Mouse (Mus musculus): ENCODE data around the gene Wdr17.
"Not testable (repeated sequence)": the region's sequence is repeated elsewhere in the genome, so short reads cannot be mapped to it uniquely, and the experiment has no call there.

Wdr17 gene

DNA sequence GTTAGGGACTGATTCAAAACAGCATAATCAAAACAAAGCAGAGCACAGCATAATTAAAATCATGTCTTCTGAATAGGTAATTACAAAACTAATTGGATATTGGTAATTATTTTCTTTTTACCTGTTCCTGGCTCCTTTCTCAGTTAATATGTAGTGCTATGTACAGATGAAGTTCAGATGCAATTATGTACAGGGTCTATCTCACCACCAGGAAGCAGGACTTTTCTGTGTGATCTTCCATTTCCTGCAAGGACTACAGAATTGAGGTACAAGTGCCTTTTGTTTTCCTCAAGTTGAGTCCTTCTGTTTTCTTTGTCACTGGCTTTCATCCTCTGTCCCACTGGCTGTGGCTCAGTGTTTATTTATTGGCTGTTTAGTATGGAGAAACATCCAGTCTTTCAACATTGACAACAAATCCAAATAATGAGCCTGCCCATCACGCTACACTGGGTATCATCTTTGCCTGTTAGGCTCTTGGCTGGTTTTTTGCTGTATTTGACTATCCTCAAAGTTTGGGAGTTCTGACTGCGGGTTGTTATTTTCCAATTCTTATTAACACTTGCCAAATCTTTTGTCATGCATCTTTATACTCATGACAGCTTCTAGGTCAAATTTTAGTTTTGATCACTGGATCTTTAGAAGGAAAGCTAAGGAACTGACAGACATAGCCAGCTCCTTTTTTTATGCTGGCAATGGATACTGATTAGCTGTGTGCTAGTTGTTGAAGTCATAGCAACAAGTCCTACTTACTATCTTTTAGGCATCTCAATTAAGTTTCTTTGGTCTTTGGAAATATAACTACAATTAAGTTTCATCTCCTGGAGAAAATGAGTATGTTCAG lies 94.9 kb downstream of the Wdr17 start:
- peak; percentile 9 for DNase-seq

DNA sequence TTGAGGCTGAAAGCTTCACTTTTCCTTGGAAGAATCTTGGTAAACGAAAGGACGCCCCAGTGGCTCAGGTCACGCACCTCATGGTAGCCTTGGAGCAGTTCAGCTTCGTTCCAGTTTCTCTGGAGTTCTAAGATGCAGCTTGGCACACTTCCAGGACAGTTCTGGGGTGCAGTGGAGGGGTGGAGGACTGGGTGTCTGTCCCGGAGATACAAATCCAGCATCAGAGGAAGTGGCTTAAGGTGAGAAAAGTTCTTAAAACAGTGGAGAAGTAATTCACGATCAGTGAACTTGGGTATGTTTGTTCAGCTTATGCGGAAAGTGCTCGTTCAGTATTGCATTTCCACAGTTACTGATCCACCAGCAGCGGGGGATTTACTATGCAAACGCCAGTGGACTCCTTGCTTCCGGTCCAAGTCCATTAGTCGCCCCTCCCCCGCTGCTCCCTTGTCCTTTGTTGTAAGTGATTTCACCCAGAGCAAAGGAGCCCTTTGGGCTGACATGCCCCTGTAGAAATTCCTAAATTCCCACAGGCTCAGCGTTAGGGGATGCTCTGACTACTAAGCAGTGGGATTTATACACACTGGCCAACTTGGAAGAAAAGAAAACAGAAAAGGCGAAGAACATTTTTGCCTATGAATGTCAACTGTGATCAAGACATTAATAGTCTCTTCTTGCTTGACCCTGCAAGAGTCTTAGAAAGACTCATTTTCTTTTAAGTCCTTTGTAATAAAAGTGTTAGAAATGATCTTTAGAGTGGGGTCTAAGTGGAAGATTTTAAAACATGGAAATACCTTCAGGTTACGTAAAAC lies 106.6 kb downstream of the Wdr17 start:
- peak; percentile 27 for DNase-seq

GRCm38 (mm10) chr8:54779317-54780133 lies 107.5 kb downstream of the Wdr17 start:
- no peak for DNase-seq

DNA sequence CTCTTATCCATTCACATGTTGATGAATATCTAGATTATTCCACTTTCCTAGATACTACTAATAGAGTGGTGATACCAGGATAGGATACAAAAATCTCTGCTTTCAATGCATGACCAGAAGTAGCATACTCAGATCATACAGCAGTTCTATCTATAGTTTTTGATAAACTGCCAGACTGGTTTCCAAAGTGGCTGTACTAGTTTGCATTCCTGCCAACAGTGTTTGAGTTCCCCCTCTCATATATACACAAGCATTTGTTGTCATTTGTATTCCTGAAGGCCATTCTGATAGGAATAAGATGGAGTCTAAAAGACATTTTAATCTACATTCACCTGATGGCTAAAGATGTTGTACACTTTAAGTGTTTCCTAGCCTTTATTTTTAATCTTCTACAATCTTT lies 110.0 kb downstream of the Wdr17 start:
- DNase-seq = no peak

- DNase-seq = no peak
These were observed 110.7 kb downstream of the Wdr17 start for GRCm38 (mm10) chr8:54776241-54776640.

DNA sequence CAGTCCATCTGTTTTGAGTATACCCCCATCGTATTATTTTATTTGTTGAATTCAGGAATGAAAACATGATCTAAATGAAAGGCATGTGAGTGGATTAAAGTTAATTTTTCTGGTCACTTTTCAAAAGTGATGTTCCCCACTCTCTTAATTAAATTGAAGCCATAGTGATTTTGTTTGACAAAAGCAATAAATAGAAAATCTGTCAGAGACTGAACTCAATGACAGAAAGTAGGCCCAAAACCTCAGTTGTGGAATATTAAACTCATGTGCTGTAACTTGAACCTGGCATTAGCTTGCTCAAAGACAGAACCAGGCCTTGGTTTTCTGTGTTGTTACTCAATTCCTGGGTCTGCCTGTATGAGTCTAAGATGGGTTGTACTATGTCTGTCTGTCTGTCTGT lies 129.3 kb downstream of the Wdr17 start:
- no peak for DNase-seq

DNA sequence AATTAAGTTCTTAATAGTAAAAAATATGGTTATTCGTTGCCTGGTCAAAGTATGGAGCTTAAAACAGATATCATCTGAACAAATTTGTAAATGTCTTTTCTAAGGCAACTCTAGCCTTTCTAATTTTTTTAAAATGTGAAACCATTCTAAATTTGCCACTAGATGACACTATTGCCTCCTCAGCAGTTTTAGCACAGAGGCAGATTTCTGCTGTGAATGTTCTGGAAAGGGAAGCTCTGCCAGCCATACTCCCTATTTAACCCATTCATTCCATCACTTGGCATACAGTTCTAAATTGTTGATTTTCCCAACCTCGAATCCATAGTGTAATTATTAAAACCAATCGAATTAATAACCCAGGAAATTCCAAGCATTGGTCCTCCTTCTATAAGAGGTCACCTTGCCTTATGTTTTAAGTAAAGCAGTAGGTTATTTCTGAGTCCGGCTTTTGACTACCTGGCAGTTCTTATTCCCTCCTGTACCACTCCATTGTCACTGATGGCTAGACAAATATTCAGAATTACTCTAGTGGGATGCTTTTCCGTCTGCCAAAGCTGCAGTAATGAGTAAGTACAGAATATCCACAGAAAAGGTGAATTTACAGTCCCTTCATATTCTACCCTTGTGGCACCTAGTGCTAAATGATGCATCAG lies 150.2 kb downstream of the Wdr17 start:
- DNase-seq = no peak

- DNase-seq = no peak
These were observed 162.3 kb downstream of the Wdr17 start for GRCm38 (mm10) chr8:54724668-54725035.

- DNase-seq = peak; percentile 96
These were observed 162.9 kb downstream of the Wdr17 start for GRCm38 (mm10) chr8:54723976-54724667.

GRCm38 (mm10) chr8:54718515-54718914 lies 168.5 kb downstream of the Wdr17 start:
- DNase-seq = no peak

DNA sequence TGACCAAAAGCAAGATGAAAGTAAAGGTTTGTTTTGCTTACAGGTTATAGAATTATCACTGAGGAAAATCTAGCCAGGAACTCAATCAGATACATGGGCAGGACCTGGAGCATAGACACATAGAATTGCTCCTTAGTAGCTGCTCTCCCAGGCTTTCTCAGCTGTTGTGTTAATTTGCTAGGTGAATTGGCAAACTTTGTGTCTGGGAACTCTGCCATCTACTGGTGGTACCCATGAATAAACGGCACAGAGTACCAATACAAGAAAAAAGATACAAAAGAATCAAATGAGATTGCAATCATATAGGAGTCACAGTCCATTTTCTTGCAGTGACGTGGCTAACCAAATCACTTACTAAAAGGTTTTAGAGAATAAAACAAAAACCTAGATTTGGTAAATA lies 181.2 kb downstream of the Wdr17 start:
- no peak for DNase-seq

DNA sequence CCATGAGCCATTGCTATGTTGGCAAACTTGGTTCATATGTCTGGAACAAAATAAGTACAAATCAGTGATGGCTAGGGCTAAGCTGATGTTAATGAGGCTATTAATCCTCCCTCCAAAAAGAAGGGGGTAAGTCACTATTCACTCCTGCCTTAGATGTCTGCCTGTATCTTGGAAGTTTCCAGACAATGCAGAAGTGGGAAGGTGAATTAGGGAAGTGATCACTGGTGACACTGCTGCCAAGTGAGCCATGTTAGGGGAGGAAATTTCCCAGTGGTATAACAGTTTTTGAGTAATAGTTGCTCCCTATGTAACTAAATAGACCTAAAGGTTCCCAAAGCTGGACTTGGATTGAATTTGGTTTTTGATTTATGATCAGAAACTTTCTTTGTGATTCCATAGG lies 215.2 kb downstream of the Wdr17 start:
- DNase-seq = no peak

DNA sequence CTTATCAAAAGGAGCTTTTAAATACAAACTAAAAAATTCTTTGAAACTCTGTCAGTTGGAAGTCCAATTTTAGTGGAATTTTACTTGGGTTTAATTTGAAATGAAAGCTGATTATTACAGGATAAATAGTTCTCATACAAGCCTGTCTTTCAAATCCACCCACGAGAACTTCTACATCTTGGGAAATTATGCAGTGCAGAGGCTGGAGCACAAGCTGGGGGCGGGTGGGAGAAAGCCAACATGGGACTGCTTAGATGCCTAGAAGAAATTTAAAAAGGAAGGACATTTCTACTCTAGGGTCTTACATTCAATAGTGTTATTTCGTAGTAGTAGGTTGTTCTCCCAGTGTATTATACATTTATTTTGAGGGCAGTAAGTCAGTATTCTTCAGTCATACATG lies 219.2 kb downstream of the Wdr17 start:
- no peak for DNase-seq

GRCm38 (mm10) chr8:54660675-54661074 lies 226.3 kb downstream of the Wdr17 start:
- DNase-seq = peak; percentile 16

DNA sequence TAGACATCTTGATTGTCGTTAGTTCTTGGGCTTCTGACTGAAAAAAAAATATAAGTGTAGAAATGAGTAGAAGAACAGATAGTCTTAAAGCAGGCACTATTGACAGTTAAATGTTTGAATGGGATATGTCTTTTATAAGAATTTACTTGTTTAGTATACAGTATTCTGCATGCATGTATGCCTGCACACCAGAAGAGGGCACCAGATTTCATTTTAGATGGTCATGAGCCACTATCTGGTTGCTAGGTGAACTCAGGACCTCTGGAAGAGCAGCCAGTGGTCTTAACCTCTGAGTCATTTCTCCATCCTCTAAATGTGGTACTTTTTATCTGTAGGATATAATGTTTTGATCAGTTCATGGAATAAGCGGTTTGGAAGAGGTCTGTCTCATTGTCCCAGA lies 227.3 kb downstream of the Wdr17 start:
- DNase-seq = no peak

GRCm38 (mm10) chr8:54638634-54639033 lies 248.3 kb downstream of the Wdr17 start:
- peak; percentile 34 for DNase-seq

DNA sequence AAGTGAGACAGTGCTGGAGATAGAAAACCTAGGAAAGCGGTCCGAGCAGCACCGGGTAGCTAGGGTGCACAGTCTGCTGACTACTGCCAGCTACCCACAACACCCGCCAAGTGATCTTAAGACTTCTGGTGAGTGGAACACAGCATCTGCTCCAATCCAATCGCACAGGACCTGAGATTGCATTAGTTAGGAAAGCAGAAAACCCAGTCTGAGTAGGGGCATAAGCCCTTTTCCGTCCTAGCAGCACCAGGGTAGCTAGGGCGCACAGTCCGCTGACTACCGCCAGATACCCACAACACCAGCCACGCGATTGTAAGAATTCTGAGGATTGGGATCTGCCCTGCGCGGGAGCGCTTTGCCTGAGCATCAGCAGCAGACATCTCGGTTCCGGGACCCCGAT lies 270.3 kb downstream of the Wdr17 start:
- not testable (repeated sequence) for DNase-seq

DNA sequence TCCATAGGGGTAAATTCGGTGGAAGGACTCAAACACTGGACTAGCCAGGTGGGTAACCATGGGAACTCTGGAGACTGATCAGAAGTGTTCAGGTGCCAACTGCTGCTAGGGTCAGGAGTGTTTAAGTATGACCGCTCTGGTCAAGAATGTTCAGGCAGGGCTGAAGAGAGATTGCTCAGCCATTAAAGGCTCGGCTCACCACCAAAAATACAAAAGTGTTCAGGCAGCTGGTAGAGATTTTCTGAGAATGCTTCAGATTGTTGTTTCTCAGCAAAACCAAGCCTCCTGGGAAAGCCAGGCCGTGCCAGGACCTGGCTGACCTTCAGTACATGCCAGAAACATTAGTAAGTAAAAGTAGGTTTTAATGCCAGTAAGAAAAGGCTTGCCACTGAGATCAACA lies 276.7 kb downstream of the Wdr17 start:
- DNase-seq = no peak

- no peak for DNase-seq
These were observed 277.6 kb downstream of the Wdr17 start for GRCm38 (mm10) chr8:54609336-54609735.

DNA sequence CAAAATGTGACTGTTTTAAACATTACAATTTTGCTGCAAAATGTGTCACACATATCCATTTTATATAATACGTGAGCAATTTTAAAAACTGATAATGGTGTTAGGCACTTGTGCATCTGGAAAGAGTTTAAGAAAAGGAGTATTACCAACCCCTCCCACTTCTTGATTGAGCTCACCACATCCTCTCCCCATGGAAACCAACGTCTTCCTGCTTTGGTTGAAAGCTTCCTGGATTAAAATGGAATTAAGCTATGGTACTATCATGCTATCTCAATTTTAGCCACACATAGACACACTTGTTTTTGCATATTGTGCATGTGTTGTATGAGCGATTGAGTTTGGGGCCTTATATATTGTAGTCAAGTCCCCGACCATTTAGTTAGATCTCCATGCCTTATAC lies 283.5 kb downstream of the Wdr17 start:
- no peak for DNase-seq

DNA sequence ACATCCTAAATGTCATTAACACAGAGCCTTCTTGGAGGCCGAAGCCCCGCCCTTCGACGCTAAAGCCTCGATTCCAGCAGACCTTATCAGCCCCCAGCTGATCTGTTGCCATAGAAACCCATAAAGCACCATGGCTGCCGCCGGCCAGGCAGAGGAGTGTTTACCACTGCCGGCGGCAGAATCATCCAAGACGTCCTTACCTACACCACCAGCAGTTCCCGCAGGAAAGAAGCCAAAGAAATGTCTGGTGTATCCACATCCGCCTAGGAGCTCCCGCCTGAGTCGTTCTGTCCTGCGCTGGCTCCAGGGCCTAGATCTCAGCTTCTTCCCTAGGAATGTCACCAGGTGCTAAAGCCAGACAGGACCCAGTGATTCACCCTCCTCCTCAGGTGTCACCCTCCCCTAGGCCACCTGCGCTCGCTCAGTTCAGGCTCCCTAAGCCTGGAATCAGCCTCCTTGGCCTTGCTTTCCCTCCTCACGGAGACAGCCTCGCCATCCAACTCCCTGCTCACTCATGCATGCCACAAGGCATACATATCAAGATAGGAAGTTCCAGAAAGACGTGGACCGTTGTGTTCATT lies 286.2 kb downstream of the Wdr17 start, which contains the start of gene Spata4:
Gene Spata4, plus strand, starts transcription at position 111 of the 581 bp plus-strand sequence.
- peak; percentile 3 for DNase-seq

- no peak for DNase-seq
These were observed 289.6 kb downstream of the Wdr17 start for GRCm38 (mm10) chr8:54597386-54597785.
